Mouse (Mus musculus): ENCODE measurements at regions not wholly inside any gene's neighbourhood (a gene's known extent, or its start where the extent isn't known, plus 50 kb on each side); places are given as distances from the start of the nearest gene placed in this dataset.
A peak's percentile ranks its signal among the peaks of the same experiment; 100 is the strongest.

GRCm38 (mm10) chr11:19823461-19823895, 100.7 kb upstream of the Spred2 start:
- peak; percentile 86 for DNase-seq (ENCODE audit: low read depth, low spot score)

- DNase-seq (ENCODE audit: low read depth, low spot score): no peak
These were observed 97.5 kb upstream of the Spred2 start for GRCm38 (mm10) chr11:19826481-19827185.

GRCm38 (mm10) chr11:19827996-19828395, 96.2 kb upstream of the Spred2 start:
- no peak for DNase-seq (ENCODE audit: low read depth, low spot score)

GRCm38 (mm10) chr11:19828959-19829401, 95.2 kb upstream of the Spred2 start:
- no peak for DNase-seq (ENCODE audit: low read depth, low spot score)

- DNase-seq (ENCODE audit: low read depth, low spot score): no peak
These were observed 94.5 kb upstream of the Spred2 start for GRCm38 (mm10) chr11:19829564-19830279.

GRCm38 (mm10) chr11:19830280-19831062, 93.7 kb upstream of the Spred2 start:
- DNase-seq (ENCODE audit: low read depth, low spot score): peak; percentile 83

GRCm38 (mm10) chr11:19834561-19834960, 89.6 kb upstream of the Spred2 start:
- DNase-seq (ENCODE audit: low read depth, low spot score): no peak

GRCm38 (mm10) chr11:19835221-19835745, 88.9 kb upstream of the Spred2 start:
- peak; percentile 61 for DNase-seq (ENCODE audit: low read depth, low spot score)

GRCm38 (mm10) chr11:19838932-19839331, 85.2 kb upstream of the Spred2 start:
- DNase-seq (ENCODE audit: low read depth, low spot score): no peak

- no peak for DNase-seq (ENCODE audit: low read depth, low spot score)
These were observed 81.1 kb upstream of the Spred2 start for GRCm38 (mm10) chr11:19843084-19843483.

- no peak for DNase-seq (ENCODE audit: low read depth, low spot score)
These were observed 76.3 kb upstream of the Spred2 start for GRCm38 (mm10) chr11:19847910-19848309.

- no peak for DNase-seq (ENCODE audit: low read depth, low spot score)
These were observed 75.8 kb upstream of the Spred2 start for GRCm38 (mm10) chr11:19848412-19848811.

- DNase-seq (ENCODE audit: low read depth, low spot score): no peak
These were observed 74.8 kb upstream of the Spred2 start for GRCm38 (mm10) chr11:19849347-19849811.

- DNase-seq (ENCODE audit: low read depth, low spot score): no peak
These were observed 74.2 kb upstream of the Spred2 start for GRCm38 (mm10) chr11:19849844-19850420.

GRCm38 (mm10) chr11:19851022-19851615, 73.1 kb upstream of the Spred2 start:
- no peak for DNase-seq (ENCODE audit: low read depth, low spot score)

- no peak for DNase-seq (ENCODE audit: low read depth, low spot score)
These were observed 62.6 kb upstream of the Spred2 start for GRCm38 (mm10) chr11:19861596-19861995.

- DNase-seq (ENCODE audit: low read depth, low spot score): no peak
These were observed 60.8 kb upstream of the Spred2 start for GRCm38 (mm10) chr11:19863327-19863726.

- no peak for DNase-seq (ENCODE audit: low read depth, low spot score)
These were observed 57.9 kb upstream of the Spred2 start for GRCm38 (mm10) chr11:19866262-19866661.

GRCm38 (mm10) chr11:19869671-19870070, 54.5 kb upstream of the Spred2 start:
- no peak for DNase-seq (ENCODE audit: low read depth, low spot score)

GRCm38 (mm10) chr11:19870136-19870535, 54.0 kb upstream of the Spred2 start:
- no peak for DNase-seq (ENCODE audit: low read depth, low spot score)

GRCm38 (mm10) chr11:19873796-19874195, 50.4 kb upstream of the Spred2 start:
- DNase-seq (ENCODE audit: low read depth, low spot score): no peak

All from mesoderm, embryonic 11.5 days (tissue).